Mouse (Mus musculus) frontal cortex, adult (tissue): ENCODE data around the gene Adcy9.
A peak's percentile ranks its signal among the peaks of the same experiment; 100 is the strongest.

Experiments
- ATAC-seq: cut with Nextera tagmentation; 2 replicates; pipeline ENCODE4 v1.9.2; 2017; ENCODE audit warnings: mild to moderate bottlenecking, moderate library complexity, mixed read lengths; ENCODE audit not compliant: low TSS enrichment

Gene Adcy9

GRCm38 (mm10) chr16:4418776-4419545 lies 1.3 kb downstream of the Adcy9 start:
- no peak for ATAC-seq

GRCm38 (mm10) chr16:4418072-4418471 lies 2.2 kb downstream of the Adcy9 start:
- ATAC-seq, result no peak

GRCm38 (mm10) chr16:4417455-4417854 lies 2.8 kb downstream of the Adcy9 start:
- no peak for ATAC-seq

- no peak for ATAC-seq
Observed at GRCm38 (mm10) chr16:4414881-4415585, 5.3 kb downstream of the Adcy9 start.

- ATAC-seq, result no peak
Observed at GRCm38 (mm10) chr16:4413988-4414880, 6.1 kb downstream of the Adcy9 start.

- no peak for ATAC-seq
Observed at GRCm38 (mm10) chr16:4413301-4413700, 7.0 kb downstream of the Adcy9 start.

- no peak for ATAC-seq
Observed at GRCm38 (mm10) chr16:4412298-4412697, 8.0 kb downstream of the Adcy9 start.

GRCm38 (mm10) chr16:4411296-4411695 lies 9.0 kb downstream of the Adcy9 start:
- ATAC-seq, result no peak

- no peak for ATAC-seq
Observed at GRCm38 (mm10) chr16:4407536-4407935, 12.8 kb downstream of the Adcy9 start.

GRCm38 (mm10) chr16:4406706-4407105 lies 13.6 kb downstream of the Adcy9 start:
- no peak for ATAC-seq

GRCm38 (mm10) chr16:4406047-4406586 lies 14.2 kb downstream of the Adcy9 start:
- ATAC-seq, result no peak

GRCm38 (mm10) chr16:4404933-4405761 lies 15.2 kb downstream of the Adcy9 start:
- peak; percentile 62; the same call in 1 of the 2 replicates for ATAC-seq

- ATAC-seq, result no peak
Observed at GRCm38 (mm10) chr16:4401109-4401508, 19.2 kb downstream of the Adcy9 start.

GRCm38 (mm10) chr16:4399471-4400223 lies 20.7 kb downstream of the Adcy9 start:
- no peak for ATAC-seq

GRCm38 (mm10) chr16:4398782-4399181 lies 21.5 kb downstream of the Adcy9 start:
- no peak for ATAC-seq

GRCm38 (mm10) chr16:4397636-4398035 lies 22.7 kb downstream of the Adcy9 start:
- ATAC-seq, result no peak

- peak; percentile 67; the same call in 1 of the 2 replicates for ATAC-seq
Observed at GRCm38 (mm10) chr16:4395687-4396341, 24.5 kb downstream of the Adcy9 start.

GRCm38 (mm10) chr16:4394991-4395590 lies 25.2 kb downstream of the Adcy9 start:
- no peak for ATAC-seq

- no peak for ATAC-seq
Observed at GRCm38 (mm10) chr16:4383473-4384038, 36.7 kb downstream of the Adcy9 start.
